Mouse (Mus musculus) ES-E14 (cell line): Measurements from ENCODE around the gene Myo1g. TPM values are rescaled to one million over a fixed set of nuclear protein-coding genes. Genes with fewer than 3 reads are reported as not detected.

ENCODE experiments used
- DNase-seq: peaks from one replicate; pipeline ENCODE4 v3.0.0-alpha.2; 2013; ENCODE audit warnings: low read depth, low spot score
- H3K27ac ChIP-seq: 2 replicates; pipeline ENCODE4 v1.5.1; 2012; ENCODE audit warnings: low read depth, mild to moderate bottlenecking, low read length, moderate library complexity, mixed read lengths; ENCODE audit not compliant: poor library complexity, insufficient read depth, severe bottlenecking
- H3K36me3 ChIP-seq: 2 replicates; pipeline ENCODE4 v1.6.1; 2012; ENCODE audit warnings: mild to moderate bottlenecking, low read length, moderate library complexity, mixed read lengths; ENCODE audit not compliant: control insufficient read depth, poor library complexity, insufficient read depth, severe bottlenecking
- H3K4me1 ChIP-seq, 2 experiments: fragments of 150-350 bp in 1 of 2; sonication (generic) in 1 of 2; 2 replicates each; pipeline ENCODE4 v1.6.1; 2012; ENCODE audit warnings: low read length in 2 of 2, mild to moderate bottlenecking in 1 of 2, mixed read lengths in 1 of 2; ENCODE audit not compliant: control insufficient read depth in 2 of 2, insufficient read depth in 2 of 2, poor library complexity in 1 of 2
- H3K4me3 ChIP-seq, 2 experiments: fragments of 150-350 bp in 1 of 2; sonication (generic) in 1 of 2; 2 replicates each; pipeline ENCODE4 v1.5.1; 2012; ENCODE audit warnings: low read length in 2 of 2, low read depth in 1 of 2, mild to moderate bottlenecking in 1 of 2, mixed read lengths in 1 of 2; ENCODE audit not compliant: insufficient read depth in 1 of 2, poor library complexity in 1 of 2, severe bottlenecking in 1 of 2
- H3K9ac ChIP-seq: 2 replicates; pipeline ENCODE4 v1.6.1; 2012; ENCODE audit warnings: low read depth, mild to moderate bottlenecking, low read length, mixed read lengths; ENCODE audit not compliant: poor library complexity, insufficient read depth, severe bottlenecking
- H3K9me3 ChIP-seq: fragments of 150-350 bp; sonication (generic); 2 replicates; pipeline ENCODE4 v1.6.1; 2012; ENCODE audit warnings: low read depth, mild to moderate bottlenecking, low read length; ENCODE audit not compliant: control insufficient read depth, insufficient read depth
- CHD2 ChIP-seq: IDR thresholded peaks from 2 replicates; pipeline ENCODE4 v1.6.1; 2014; ENCODE audit warnings: mild to moderate bottlenecking, low read depth, low read length, inconsistent platforms
- HCFC1 ChIP-seq: IDR thresholded peaks from 2 replicates; pipeline ENCODE4 v1.6.1; 2012; ENCODE audit warnings: low read length, inconsistent platforms, borderline replicate concordance; ENCODE audit not compliant: insufficient read depth
- MAFK ChIP-seq: IDR thresholded peaks from 2 replicates; pipeline ENCODE4 v1.6.1; 2014; ENCODE audit warnings: mild to moderate bottlenecking, low read depth, low read length, inconsistent platforms; ENCODE audit not compliant: insufficient read depth
- ZC3H11A ChIP-seq: IDR thresholded peaks from 2 replicates; pipeline ENCODE4 v1.6.1; 2012; ENCODE audit warnings: low read depth, mild to moderate bottlenecking, inconsistent platforms, low read length, borderline replicate concordance
- ZNF384 ChIP-seq: IDR thresholded peaks from 2 replicates; pipeline ENCODE4 v1.6.1; 2012; ENCODE audit warnings: low read depth, low read length, inconsistent platforms
- in situ Hi-C, 2 experiments: fragments of 600-800 bp; cut with MboI; formaldehyde crosslinking; loops; one replicate each; pipeline ENCODE4 v1.15.1; 2025; ENCODE audit warnings: low sequenced_read_pairs in 2 of 2, inconsistent platforms in 1 of 2; ENCODE audit not compliant: unreplicated experiment in 2 of 2
- total RNA-seq: library from RNA; depleted of rRNA; stranded (reverse); fragments of 300-350 nt; gene quantifications from 2 replicates; pipeline ENCODE4 v1.2.3, GENCODE M21; 2012

Myo1g gene
- total RNA-seq, 1 experiment = 11.6 TPM

GRCm38 (mm10) chr11:6479231-6479630 is 41.5 kb downstream of the Myo1g start:
- Histone ChIP-seq H3K4me1 (peaks cover 2 to 3% of the 10 kb centered on the region in 2 experiments; a peak in 3 of 4 replicates), H3K9me3 (no peaks in the 10 kb centered on the region), H3K4me3 (no peak overlapping the region), H3K27ac (no peak overlapping the region), H3K9ac (no peak overlapping the region), H3K36me3 (peaks cover 5% of the 10 kb centered on the region)
- in situ Hi-C loops = no loop called here
- no peak for TF ChIP-seq ZNF384
- TF ChIP-seq HCFC1 = no peak
- TF ChIP-seq ZC3H11A = no peak
- TF ChIP-seq CHD2 = no peak
- no peak for TF ChIP-seq MAFK
- no peak for DNase-seq

- TF ChIP-seq ZC3H11A (no peak), MAFK (no peak), HCFC1 (no peak), ZNF384 (no peak), CHD2 (no peak)
- in situ Hi-C loops = no loop called here
- DNase-seq = no peak
These were observed 43.4 kb downstream of the Myo1g start for GRCm38 (mm10) chr11:6477350-6477749.

GRCm38 (mm10) chr11:6476876-6477275 is 43.9 kb downstream of the Myo1g start:
- no peak overlapping the region for H3K9ac ChIP-seq
- H3K27ac ChIP-seq = no peak overlapping the region
- peaks cover 7% of the 10 kb centered on the region for H3K36me3 ChIP-seq
- H3K4me3 ChIP-seq = no peak overlapping the region
- in situ Hi-C loops = no loop called here
- peaks cover 4 to 14% of the 10 kb centered on the region in 2 experiments for H3K4me1 ChIP-seq
- no peak for TF ChIP-seq ZC3H11A
- no peak for TF ChIP-seq CHD2
- no peak for TF ChIP-seq ZNF384
- no peak for TF ChIP-seq MAFK
- TF ChIP-seq HCFC1 = no peak
- no peak for DNase-seq
- no peaks in the 10 kb centered on the region for H3K9me3 ChIP-seq

More at GRCm38 (mm10) chr11:6477350-6477749, 43.4 kb downstream of the Myo1g start:
- H3K9ac ChIP-seq = no peak overlapping the region
- peaks cover 7% of the 10 kb centered on the region for H3K36me3 ChIP-seq
- H3K4me3 ChIP-seq = no peak overlapping the region
- H3K9me3 ChIP-seq = no peaks in the 10 kb centered on the region
- H3K27ac ChIP-seq = no peak overlapping the region
- H3K4me1 ChIP-seq = peaks cover 4 to 14% of the 10 kb centered on the region in 2 experiments

GRCm38 (mm10) chr11:6475867-6476484 is 44.8 kb downstream of the Myo1g start, which contains the start of gene Purb:
TSS of gene Purb (minus strand) at chr11:6475917.
- peak within 1 kb of the TSS; percentile 97 for H3K9ac ChIP-seq
- H3K9me3 ChIP-seq = no peaks in the 10 kb centered on the region
- TF ChIP-seq CHD2 (no peak), HCFC1 (peak; percentile 68)
- peak within 1 kb of the TSS; percentile 88 to 99 for H3K4me3 ChIP-seq
- peak within 1 kb of the TSS; percentile 98 for H3K27ac ChIP-seq
- peaks cover 7% of the 10 kb centered on the region for H3K36me3 ChIP-seq
- peaks cover 6 to 19% of the 10 kb centered on the region in 2 experiments for H3K4me1 ChIP-seq
- in situ Hi-C loops = no loop called here
- DNase-seq = peak; percentile 65
